Mouse (Mus musculus) cerebellum, adult 2 months (tissue): ENCODE measurements around the gene Ak7.

Experiments used
- CTCF ChIP-seq: fragments of 200-500 bp; IDR thresholded peaks from 2 replicates; pipeline ENCODE4 v1.5.1; 2011; ENCODE audit warnings: low read depth, mild to moderate bottlenecking, control low read depth, low read length, moderate library complexity, borderline replicate concordance; ENCODE audit not compliant: insufficient read depth
- POLR2A ChIP-seq: fragments of 200-500 bp; IDR thresholded peaks from 2 replicates; pipeline ENCODE4 v1.6.1; 2011; ENCODE audit warnings: low read length, control low read depth, borderline replicate concordance; ENCODE audit not compliant: insufficient read depth

GRCm38 (mm10) chr12:105787626-105788025, 81.8 kb downstream of the Ak7 start:
- TF ChIP-seq CTCF: no peak
- TF ChIP-seq POLR2A: no peak
